Mouse (Mus musculus) left cerebral cortex, adult 9 months (tissue): ENCODE results near the gene Fbxl2.
A peak's percentile ranks its signal among the peaks of the same experiment; 100 is the strongest.
"Not testable (repeated sequence)": the region's sequence is repeated elsewhere in the genome, so short reads cannot be mapped to it uniquely, and the experiment has no call there.

ENCODE experiments used
- DNase-seq, 2 experiments: peaks; one replicate each; pipeline ENCODE4 v3.0.0; 2022; ENCODE audit warnings: low spot score in 2 of 2

Fbxl2 gene

GRCm38 (mm10) chr9:114046028-114046427, at the start of gene Fbxl2:
Gene Fbxl2, minus strand, starts transcription at chr9:114046191.
- DNase-seq: no peak

- no peak for DNase-seq
Measured at GRCm38 (mm10) chr9:114094854-114095253, 48.9 kb upstream of the Fbxl2 start.

- not testable (repeated sequence) for DNase-seq
Measured at GRCm38 (mm10) chr9:114092188-114092587, 46.2 kb upstream of the Fbxl2 start.

DNA sequence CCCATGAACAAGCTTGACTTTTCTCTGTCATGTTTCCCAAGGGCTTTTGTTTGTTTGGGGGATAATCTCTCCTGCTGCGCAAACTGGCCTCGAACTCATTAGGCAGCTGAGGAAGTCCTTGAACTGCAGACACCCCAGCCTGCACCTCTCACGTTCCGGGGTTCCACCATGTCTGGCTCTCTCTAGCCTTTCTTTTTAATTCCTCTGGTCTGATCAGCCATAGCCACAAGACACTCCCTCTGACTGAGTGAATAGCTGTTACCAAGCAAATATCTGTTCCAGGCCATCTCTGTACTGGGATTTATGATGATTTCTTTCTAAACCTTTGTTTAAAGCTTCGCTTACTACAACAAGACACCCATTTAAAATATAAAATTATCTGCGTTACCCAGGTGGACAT, 42.9 kb upstream of the Fbxl2 start:
- DNase-seq: not testable (repeated sequence)

- no peak for DNase-seq
Measured at GRCm38 (mm10) chr9:114087106-114087815, 41.3 kb upstream of the Fbxl2 start.

DNA sequence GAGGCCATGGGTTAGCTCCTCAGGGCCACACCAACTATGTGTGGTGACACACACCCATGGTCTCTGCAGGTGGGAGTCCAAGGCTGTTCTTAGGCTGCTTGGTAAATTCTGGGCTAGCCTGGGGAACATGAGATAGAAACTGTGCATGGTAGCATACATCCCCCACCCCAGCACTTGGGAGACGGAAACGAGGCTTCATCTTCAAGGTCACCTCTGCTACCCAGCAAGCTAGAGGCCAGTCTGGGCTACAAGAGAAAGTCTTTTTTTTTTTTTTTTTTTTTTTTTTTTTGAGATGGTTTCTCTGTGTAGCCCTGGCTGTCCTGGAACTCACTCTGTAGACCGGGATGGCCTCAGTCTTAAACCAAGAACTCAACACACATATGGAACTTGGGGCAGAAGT, 40.4 kb upstream of the Fbxl2 start:
- DNase-seq: no peak

DNA sequence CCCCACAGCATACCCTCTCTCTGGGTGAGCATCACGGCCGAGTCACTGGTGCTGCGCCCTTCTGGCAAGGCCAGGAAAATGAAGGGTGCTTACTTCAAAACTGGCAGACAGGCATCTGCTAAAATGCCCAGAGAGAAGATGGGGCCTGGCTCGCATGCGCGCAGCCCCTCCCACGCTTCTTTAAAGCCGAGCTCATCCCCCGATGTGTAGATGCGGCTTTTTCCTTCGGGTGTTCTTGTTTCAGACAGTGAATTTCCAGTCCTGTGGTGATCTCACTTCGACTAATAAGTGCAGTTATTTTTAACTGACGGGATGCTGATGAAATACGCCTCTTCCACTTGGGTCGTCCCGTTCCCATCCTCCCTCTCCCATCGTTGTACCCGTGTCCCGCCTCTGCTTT, 27.7 kb upstream of the Fbxl2 start:
- DNase-seq: peak; percentile 32 to 52

- DNase-seq: no peak
Measured at GRCm38 (mm10) chr9:114069372-114069771, 23.4 kb upstream of the Fbxl2 start.

DNA sequence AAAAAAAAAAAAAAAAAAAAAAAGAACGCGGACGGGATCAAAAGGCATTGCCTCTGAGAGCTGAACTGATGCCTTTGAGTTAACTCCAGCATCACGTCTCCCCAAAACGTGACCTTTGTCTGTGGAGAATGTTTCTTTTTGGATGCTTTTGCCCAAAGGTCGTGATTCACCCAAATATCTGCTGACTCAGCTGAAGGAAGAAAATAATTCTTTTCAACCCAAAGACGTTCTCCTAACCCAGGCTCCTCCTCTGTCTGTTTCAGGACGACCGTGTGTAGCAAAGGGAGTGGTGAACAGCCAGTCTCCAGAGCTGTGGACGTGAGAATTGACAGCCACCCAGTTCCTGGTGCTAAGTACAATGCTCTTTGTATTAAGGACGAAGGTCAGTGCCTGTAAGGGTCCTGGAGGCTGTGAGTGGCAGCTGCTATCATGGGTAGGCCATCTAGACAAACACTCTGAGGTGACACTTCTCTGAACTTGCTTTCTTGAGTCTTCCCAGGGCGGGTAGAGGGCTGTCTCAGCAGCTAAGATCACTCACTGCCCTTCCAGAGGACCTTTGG, 22.6 kb upstream of the Fbxl2 start:
- DNase-seq: no peak

DNA sequence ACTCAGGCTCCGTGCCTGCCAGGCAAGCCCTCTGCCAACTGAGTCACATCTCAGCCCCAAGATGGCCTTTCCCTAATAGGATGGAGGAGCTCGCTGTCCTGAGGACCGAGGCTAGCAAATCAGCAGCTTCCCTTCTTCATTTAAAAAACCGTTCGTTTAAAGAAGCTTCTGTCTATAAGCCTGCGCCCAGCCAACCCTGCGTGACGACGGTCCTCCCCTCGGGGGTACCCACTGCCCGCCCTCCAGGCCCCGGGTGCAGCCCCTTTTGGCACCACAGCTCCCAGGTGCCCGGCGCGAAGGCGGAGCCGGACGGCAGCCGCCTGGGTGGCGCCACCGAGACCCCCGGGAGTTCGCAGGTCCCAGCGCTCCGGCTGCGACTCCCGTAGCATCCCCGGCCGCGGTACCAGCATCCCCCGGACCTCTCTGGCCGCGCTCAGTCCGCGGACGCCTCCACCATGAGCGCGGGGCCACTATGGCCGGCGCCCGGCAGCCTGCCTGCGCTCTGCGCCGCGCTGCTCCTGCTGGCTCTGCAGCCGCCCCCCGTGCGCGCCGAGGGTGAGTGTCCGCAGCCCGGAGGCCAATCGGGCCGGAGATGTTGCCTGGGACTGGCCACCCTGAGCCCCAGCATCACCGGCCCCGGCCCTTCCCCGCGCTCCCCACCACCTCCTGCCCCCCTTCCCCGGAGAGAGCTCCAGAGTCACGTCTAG, 11.3 kb upstream of the Fbxl2 start, which contains the start of gene Susd5:
Gene Susd5, plus strand, starts transcription at position 51 of the 707 bp plus-strand sequence.
- no peak for DNase-seq

GRCm38 (mm10) chr9:114052866-114053265, 6.9 kb upstream of the Fbxl2 start:
- DNase-seq: no peak

GRCm38 (mm10) chr9:114052031-114052430, 6.0 kb upstream of the Fbxl2 start:
- no peak for DNase-seq

GRCm38 (mm10) chr9:114050778-114051177, 4.8 kb upstream of the Fbxl2 start:
- DNase-seq: peak in 1 of 2 experiments; percentile 20

GRCm38 (mm10) chr9:114050106-114050505, 4.1 kb upstream of the Fbxl2 start:
- no peak for DNase-seq

DNA sequence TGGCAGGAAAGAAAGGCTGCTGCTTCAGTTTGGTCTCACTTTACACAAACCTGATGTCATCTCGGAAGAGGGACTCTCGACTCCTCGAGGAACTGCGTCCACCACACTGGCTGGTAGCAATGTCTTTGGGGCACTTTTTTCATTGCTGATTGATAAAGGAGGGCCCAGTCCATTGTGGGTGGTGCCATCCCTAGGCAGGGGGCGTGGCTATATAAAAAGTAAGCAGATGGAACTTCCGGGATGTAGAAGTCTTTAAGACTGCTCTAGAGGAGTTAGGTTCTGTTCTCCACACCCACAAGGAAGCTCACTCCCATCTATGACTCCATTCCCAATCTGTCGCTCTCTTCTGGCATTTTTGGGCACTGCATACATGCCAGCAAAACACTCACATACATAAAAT, 685 bp upstream of the Fbxl2 start:
- DNase-seq: no peak

DNA sequence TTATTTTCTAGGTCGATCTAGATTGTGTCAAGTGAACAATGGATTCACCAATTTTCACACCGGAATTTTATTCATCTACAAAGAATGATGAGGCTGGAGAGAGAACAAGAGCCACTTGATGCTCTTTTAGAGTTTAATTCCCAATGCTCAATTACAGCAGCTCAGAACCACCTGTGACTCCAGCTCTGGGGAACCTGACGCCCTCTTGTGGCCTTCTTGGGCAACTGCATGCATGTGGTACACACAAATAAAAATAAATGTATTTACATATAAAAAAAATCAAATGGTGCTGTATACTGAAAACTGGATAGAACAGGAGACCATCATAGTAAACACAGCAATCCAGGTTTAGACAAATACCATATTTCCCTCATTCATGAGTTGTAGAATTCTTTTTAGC, 1.5 kb downstream of the Fbxl2 start:
- DNase-seq: no peak

- no peak for DNase-seq
Measured at GRCm38 (mm10) chr9:114042490-114042889, 3.5 kb downstream of the Fbxl2 start.

- DNase-seq: no peak
Measured at GRCm38 (mm10) chr9:114040945-114041344, 5.0 kb downstream of the Fbxl2 start.

GRCm38 (mm10) chr9:114026261-114026934, 19.6 kb downstream of the Fbxl2 start:
- peak; percentile 79 to 86 for DNase-seq

- no peak for DNase-seq
Measured at GRCm38 (mm10) chr9:114025846-114026245, 20.1 kb downstream of the Fbxl2 start.

DNA sequence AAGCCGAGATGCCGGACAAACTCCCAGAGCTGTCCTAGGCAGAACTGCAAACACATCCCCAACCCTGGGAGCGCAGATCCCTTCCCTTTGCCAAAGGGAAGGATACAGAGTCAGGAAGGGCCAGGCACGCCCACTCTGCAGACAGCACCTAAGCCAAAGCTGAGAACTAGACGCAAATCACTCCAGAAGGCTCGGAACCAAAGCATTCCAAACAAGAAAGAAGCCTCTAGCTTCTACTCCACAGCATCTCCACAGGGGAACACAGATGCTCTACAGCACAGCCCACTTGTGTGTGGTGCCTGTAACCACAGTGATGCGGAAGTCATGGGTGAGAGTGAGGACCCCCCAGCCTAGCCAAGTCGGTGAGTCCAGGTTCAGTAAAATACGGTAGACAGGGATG, 20.8 kb downstream of the Fbxl2 start:
- no peak for DNase-seq

- DNase-seq: no peak
Measured at GRCm38 (mm10) chr9:114022141-114022540, 23.9 kb downstream of the Fbxl2 start.
